Mouse (Mus musculus): ENCODE data around the gene Snapc3. TPM values are rescaled to one million over a fixed set of nuclear protein-coding genes. Genes with fewer than 3 reads are reported as not detected.

Snapc3 gene
- polyA plus RNA-seq, 1 experiment from 2014 or later, result 31.4 TPM

DNA sequence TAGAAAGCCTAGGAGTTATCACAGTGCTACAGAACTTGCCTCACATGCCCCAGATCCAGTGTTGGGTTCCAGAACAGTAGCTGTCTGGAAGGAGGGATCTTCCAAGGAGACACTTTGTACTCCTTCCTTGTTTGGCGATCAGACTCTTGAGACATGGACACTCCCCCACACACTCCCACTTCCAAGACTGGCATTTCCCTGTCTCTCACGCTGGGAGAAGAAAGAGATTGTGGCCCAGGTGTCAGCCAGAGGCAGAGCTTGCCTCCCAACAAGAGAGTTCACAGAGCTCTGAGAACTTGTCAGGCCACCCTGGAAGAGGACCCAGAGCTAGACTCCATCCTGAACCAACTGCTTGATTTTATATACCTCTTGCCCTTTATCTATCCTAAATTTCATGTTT is 27.0 kb upstream of the Snapc3 start:
- Histone ChIP-seq H3K4me1 (ENCODE audit: control insufficient read depth, insufficient read depth, low read length) (no peaks in the 10 kb centered on the region), H3K4me3 (ENCODE audit: low read length) (no peak overlapping the region), H3K4me2 (ENCODE audit: low read depth, low read length) (no peak overlapping the region), H3K36me3 (ENCODE audit: control insufficient read depth, insufficient read depth) (no peaks in the 10 kb centered on the region), H3K9me3 (replicated peaks; ENCODE audit: control insufficient read depth, low read length) (peaks cover 4% of the 10 kb centered on the region; the same call in 1 of the 2 replicates), H3K27ac (ENCODE audit: low read length) (no peak overlapping the region), H3K9ac (ENCODE audit: low read length) (no peak overlapping the region), H3K27me3 (ENCODE audit: control insufficient read depth, insufficient read depth, low read length) (no peaks in the 10 kb centered on the region)
- no peak for ATAC-seq (replicated peaks; ENCODE audit: extremely low read depth, insufficient read depth, low FRiP score)
- WGBS, result 48% methylated on average over 2 of the region's 2 CpGs

DNA sequence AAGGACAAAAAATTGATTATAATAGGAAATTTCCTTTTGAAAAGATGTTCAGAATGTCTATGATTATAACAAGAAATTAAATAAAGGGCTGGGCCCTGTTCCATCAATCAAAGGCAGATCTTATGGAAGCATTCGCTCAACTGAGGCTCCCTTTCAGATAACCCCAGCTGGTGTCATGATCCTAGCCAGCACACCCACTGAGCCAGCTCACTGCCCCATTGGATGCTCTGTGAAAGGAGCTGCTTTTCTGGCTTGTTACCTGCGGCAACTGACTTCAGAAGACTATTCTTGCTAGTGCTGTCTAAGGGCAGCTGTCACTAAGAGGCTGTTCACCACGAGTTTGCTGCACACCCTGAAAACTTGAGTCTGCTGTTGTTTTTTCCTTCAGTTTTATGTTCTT is 25.6 kb upstream of the Snapc3 start:
- Histone ChIP-seq H3K27me3 (ENCODE audit: control insufficient read depth, insufficient read depth, low read length) (no peaks in the 10 kb centered on the region), H3K4me3 (ENCODE audit: low read length) (no peak overlapping the region), H3K27ac (ENCODE audit: low read length) (no peak overlapping the region), H3K36me3 (ENCODE audit: control insufficient read depth, insufficient read depth) (no peaks in the 10 kb centered on the region), H3K4me2 (ENCODE audit: low read depth, low read length) (no peak overlapping the region), H3K4me1 (ENCODE audit: control insufficient read depth, insufficient read depth, low read length) (no peaks in the 10 kb centered on the region), H3K9me3 (replicated peaks; ENCODE audit: control insufficient read depth, low read length) (peaks cover 2% of the 10 kb centered on the region; the same call in 1 of the 2 replicates), H3K9ac (ENCODE audit: low read length) (no peak overlapping the region)
- 32% methylated on average over 3 of the region's 3 CpGs for WGBS
- ATAC-seq (replicated peaks; ENCODE audit: extremely low read depth, insufficient read depth, low FRiP score), result no peak

DNA sequence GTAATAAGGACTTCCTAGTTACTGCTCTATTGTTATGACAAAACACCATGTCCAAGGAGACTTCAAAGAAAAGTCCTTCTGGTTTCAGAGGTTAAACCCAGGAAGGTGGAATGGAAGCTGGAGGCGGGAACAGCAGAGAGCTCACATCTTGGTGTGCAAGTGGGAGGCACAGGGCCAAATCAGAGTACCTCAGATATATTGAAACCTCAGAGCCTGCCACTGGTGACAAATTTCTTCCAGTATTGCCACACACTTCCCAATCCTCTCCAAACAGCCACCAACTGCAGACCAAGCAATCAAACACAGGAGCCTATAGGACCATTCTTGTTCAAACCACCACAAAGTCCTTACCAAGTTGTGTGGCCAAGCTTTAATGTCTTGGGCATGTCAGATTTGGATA is 23.8 kb upstream of the Snapc3 start:
- no peaks in the 10 kb centered on the region for H3K27me3 ChIP-seq (ENCODE audit: control insufficient read depth, insufficient read depth, low read length)
- no peak overlapping the region for H3K27ac ChIP-seq (ENCODE audit: low read length)
- H3K36me3 ChIP-seq (ENCODE audit: control insufficient read depth, insufficient read depth), result no peaks in the 10 kb centered on the region
- no peak overlapping the region for H3K9ac ChIP-seq (ENCODE audit: low read length)
- no peaks in the 10 kb centered on the region for H3K4me1 ChIP-seq (ENCODE audit: control insufficient read depth, insufficient read depth, low read length)
- H3K4me3 ChIP-seq (ENCODE audit: low read length), result no peak overlapping the region
- no peak overlapping the region for H3K4me2 ChIP-seq (ENCODE audit: low read depth, low read length)
- 73% methylated on average over 1 of the region's 1 CpGs for WGBS
- ATAC-seq (replicated peaks; ENCODE audit: extremely low read depth, insufficient read depth, low FRiP score), result no peak
- no peaks in the 10 kb centered on the region for H3K9me3 ChIP-seq (replicated peaks; ENCODE audit: control insufficient read depth, low read length)

DNA sequence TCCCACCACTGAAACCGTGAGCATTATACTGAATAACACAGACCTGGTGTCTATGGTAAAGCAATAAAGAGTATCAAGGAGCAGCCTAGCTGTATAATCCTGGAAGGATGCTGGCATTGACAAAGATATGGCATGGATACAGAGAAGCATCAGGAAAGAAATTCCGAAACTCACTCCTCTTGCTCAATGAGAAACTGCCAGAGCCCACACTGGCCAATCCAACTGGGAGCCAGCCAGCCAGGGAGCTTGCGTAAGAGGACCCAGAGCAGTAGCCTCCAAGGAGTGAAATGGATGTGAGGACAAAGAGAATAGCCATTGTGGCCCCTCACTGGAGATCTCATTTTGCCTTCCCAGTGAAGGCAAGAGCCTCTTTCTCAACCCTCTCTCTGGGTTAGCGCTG is 21.2 kb upstream of the Snapc3 start:
- Histone ChIP-seq H3K36me3 (ENCODE audit: control insufficient read depth, insufficient read depth) (no peaks in the 10 kb centered on the region), H3K27me3 (ENCODE audit: control insufficient read depth, insufficient read depth, low read length) (no peaks in the 10 kb centered on the region), H3K9ac (ENCODE audit: low read length) (no peak overlapping the region), H3K4me1 (ENCODE audit: control insufficient read depth, insufficient read depth, low read length) (no peaks in the 10 kb centered on the region), H3K27ac (ENCODE audit: low read length) (no peak overlapping the region), H3K9me3 (replicated peaks; ENCODE audit: control insufficient read depth, low read length) (no peaks in the 10 kb centered on the region), H3K4me3 (ENCODE audit: low read length) (no peak overlapping the region), H3K4me2 (ENCODE audit: low read depth, low read length) (no peak overlapping the region)
- WGBS, result 81% methylated on average over 4 of the region's 4 CpGs
- ATAC-seq (replicated peaks; ENCODE audit: extremely low read depth, insufficient read depth, low FRiP score), result no peak

DNA sequence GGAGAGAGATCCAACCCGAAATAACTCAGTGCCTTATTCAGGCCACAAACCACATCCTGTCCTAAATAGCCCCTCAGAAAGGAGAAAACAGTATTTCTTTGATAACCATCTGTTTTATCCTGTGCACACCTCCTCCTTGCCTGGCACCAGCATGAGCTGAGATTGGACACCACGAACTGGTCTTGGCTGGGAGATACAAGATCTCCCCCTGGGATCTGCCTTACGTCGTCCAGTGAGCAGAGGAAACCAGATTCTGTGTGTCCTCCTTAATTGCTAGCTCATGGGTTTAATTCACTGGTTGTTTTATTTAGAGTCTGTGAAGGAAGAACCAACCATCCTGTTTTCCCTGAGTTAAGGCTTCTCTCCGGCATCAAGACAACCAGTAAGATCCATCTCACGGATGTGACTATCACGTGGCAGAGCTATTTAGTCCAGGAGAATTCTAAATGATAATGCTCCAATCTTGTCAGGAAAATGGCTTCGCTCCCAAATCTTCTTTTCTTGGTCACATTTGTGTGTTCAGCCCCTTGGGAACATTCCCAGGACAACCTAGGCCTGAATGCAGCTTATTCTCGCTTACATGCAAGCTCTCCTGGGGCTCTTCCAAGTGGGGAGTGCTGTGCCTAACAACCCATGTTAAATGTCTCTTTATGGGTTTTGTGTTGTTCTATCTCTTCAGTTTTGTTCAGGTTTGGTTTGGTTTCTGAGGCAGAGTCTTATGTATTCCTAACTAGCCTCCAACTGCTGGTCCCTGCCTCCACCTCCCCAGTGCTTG is 20.3 kb upstream of the Snapc3 start:
- Histone ChIP-seq H3K9me3 (replicated peaks; ENCODE audit: control insufficient read depth, low read length) (no peaks in the 10 kb centered on the region), H3K27ac (ENCODE audit: low read length) (no peak overlapping the region), H3K36me3 (ENCODE audit: control insufficient read depth, insufficient read depth) (no peaks in the 10 kb centered on the region), H3K4me2 (ENCODE audit: low read depth, low read length) (no peak overlapping the region), H3K4me1 (ENCODE audit: control insufficient read depth, insufficient read depth, low read length) (no peaks in the 10 kb centered on the region), H3K9ac (ENCODE audit: low read length) (no peak overlapping the region), H3K4me3 (ENCODE audit: low read length) (no peak overlapping the region), H3K27me3 (ENCODE audit: control insufficient read depth, insufficient read depth, low read length) (no peaks in the 10 kb centered on the region)
- 65% methylated on average over 9 of the region's 9 CpGs for WGBS
- no peak for ATAC-seq (replicated peaks; ENCODE audit: extremely low read depth, insufficient read depth, low FRiP score)

DNA sequence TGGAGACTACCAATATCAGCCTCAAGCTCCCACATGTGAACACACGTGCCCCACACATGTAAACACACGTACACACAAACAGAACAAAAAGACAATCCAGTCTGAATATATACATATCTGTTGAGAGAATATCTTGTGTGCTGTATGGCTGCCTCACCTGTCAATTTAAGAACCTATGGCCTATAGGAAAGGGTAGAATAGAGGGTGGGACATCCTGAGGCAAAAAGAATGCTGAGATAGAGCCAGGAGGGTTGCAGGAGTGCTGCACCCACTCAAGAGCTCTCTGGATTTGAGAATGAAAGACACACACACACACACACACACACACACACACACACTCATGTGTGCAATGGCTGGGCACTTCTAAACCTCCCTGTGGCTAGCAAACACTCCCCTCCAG is 19.0 kb upstream of the Snapc3 start:
- H3K4me2 ChIP-seq (ENCODE audit: low read depth, low read length), result no peak overlapping the region
- H3K4me3 ChIP-seq (ENCODE audit: low read length), result no peak overlapping the region
- no peaks in the 10 kb centered on the region for H3K27me3 ChIP-seq (ENCODE audit: control insufficient read depth, insufficient read depth, low read length)
- H3K9me3 ChIP-seq (replicated peaks; ENCODE audit: control insufficient read depth, low read length), result peaks cover 9% of the 10 kb centered on the region
- ATAC-seq (replicated peaks; ENCODE audit: extremely low read depth, insufficient read depth, low FRiP score), result no peak
- no peaks in the 10 kb centered on the region for H3K36me3 ChIP-seq (ENCODE audit: control insufficient read depth, insufficient read depth)
- no peaks in the 10 kb centered on the region for H3K4me1 ChIP-seq (ENCODE audit: control insufficient read depth, insufficient read depth, low read length)
- no peak overlapping the region for H3K27ac ChIP-seq (ENCODE audit: low read length)
- WGBS, result 77% methylated on average over 2 of the region's 2 CpGs
- H3K9ac ChIP-seq (ENCODE audit: low read length), result no peak overlapping the region

DNA sequence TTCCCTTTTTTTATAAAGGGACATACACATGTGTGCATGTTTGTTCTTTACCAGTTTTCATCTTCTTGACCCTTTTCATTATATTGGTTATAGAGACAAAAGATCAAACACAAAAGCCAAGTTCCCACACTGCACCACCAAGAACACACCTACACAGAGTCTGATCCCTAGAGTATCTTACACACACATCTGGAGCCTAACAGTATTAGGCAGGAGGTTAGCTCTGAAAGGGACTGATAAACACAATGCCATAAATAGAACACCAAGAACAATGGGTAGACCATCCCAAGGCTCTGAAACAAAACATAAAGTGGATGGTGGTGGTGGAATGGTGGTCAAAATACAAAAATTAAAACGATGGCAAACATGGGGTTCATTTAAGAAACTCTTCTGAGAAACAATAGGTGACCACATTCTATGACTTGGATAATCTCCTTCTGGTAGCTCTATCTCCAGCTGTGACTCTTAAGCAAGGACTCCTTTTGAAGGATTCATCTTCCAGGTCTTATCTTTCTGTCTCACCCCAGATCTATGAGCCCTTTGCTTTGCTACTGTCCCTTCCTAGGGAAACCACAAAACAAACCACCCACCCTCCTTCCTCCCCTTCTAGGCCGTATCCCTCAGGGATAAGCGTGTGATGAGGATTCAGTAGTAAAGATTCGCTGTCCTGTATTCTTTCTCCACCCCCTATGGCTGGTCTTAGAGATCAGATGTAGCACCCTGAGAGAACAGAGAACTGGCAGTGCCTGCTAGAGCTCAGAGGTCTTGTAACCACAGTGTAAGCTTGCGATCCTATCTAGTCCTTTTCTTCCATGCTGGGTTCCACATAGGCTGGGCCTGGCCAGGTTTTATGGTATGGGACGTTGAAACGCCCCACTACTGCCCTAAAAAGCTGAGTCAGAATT is 16.6 kb upstream of the Snapc3 start:
- WGBS, result 80% methylated on average over 7 of the region's 7 CpGs
- Histone ChIP-seq H3K4me2 (ENCODE audit: low read depth, low read length) (no peak overlapping the region), H3K9ac (ENCODE audit: low read length) (no peak overlapping the region), H3K36me3 (ENCODE audit: control insufficient read depth, insufficient read depth) (no peaks in the 10 kb centered on the region), H3K9me3 (replicated peaks; ENCODE audit: control insufficient read depth, low read length) (peaks cover 11% of the 10 kb centered on the region), H3K27me3 (ENCODE audit: control insufficient read depth, insufficient read depth, low read length) (no peaks in the 10 kb centered on the region), H3K4me3 (ENCODE audit: low read length) (no peak overlapping the region), H3K27ac (ENCODE audit: low read length) (no peak overlapping the region), H3K4me1 (ENCODE audit: control insufficient read depth, insufficient read depth, low read length) (no peaks in the 10 kb centered on the region)
- no peak for ATAC-seq (replicated peaks; ENCODE audit: extremely low read depth, insufficient read depth, low FRiP score)

DNA sequence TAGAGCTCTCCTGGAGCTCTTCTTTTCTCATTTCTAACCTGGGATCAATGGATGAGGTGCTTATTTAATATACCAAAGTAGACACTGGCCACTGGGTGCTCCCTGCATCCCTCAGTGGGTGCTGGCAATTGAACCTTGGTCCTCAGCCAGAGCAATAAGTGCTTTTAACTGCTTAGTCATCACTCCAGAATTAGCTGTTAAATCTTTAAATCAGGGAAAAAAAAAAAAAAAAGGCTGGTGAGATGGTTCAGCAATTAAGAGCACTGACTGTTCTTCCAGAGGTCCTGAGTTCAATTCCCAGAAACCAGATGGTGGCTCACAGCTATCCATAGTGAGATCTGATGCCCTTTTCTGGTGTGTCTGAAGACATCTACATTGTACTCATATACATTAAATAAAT is 15.8 kb upstream of the Snapc3 start:
- Histone ChIP-seq H3K27me3 (ENCODE audit: control insufficient read depth, insufficient read depth, low read length) (no peaks in the 10 kb centered on the region), H3K9ac (ENCODE audit: low read length) (no peak overlapping the region), H3K4me3 (ENCODE audit: low read length) (no peak overlapping the region), H3K27ac (ENCODE audit: low read length) (no peak overlapping the region), H3K4me2 (ENCODE audit: low read depth, low read length) (no peak overlapping the region), H3K9me3 (replicated peaks; ENCODE audit: control insufficient read depth, low read length) (peaks cover 11% of the 10 kb centered on the region), H3K4me1 (ENCODE audit: control insufficient read depth, insufficient read depth, low read length) (no peaks in the 10 kb centered on the region), H3K36me3 (ENCODE audit: control insufficient read depth, insufficient read depth) (no peaks in the 10 kb centered on the region)
- ATAC-seq (replicated peaks; ENCODE audit: extremely low read depth, insufficient read depth, low FRiP score), result no peak

DNA sequence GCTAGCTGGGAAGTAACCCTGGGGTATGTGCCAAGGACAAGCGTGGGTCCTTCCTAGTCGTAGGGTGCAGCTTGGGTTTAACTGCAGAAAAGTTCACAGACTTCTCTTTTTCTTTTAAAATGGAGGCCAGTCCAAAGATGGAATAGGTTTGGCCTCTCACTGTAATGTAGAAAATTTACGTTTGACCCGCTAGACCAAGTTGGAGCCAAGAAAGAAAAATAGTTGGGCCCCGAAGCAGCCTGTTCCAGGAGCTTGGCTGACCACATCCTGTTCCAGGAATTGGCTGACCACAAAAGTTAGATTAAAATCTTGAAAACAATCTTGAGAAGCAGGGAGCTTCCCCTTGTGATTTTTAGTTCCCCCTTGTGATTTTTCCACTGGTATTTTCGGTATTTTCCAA is 9.8 kb upstream of the Snapc3 start:
- Histone ChIP-seq H3K4me3 (ENCODE audit: low read length) (no peak overlapping the region), H3K4me1 (ENCODE audit: control insufficient read depth, insufficient read depth, low read length) (no peaks in the 10 kb centered on the region), H3K27ac (ENCODE audit: low read length) (no peak overlapping the region), H3K27me3 (ENCODE audit: control insufficient read depth, insufficient read depth, low read length) (no peaks in the 10 kb centered on the region), H3K4me2 (ENCODE audit: low read depth, low read length) (no peak overlapping the region), H3K9me3 (replicated peaks; ENCODE audit: control insufficient read depth, low read length) (peaks cover 26% of the 10 kb centered on the region), H3K9ac (ENCODE audit: low read length) (no peak overlapping the region), H3K36me3 (ENCODE audit: control insufficient read depth, insufficient read depth) (no peaks in the 10 kb centered on the region)
- ATAC-seq (replicated peaks; ENCODE audit: extremely low read depth, insufficient read depth, low FRiP score), result no peak
- WGBS, result 83% methylated on average over 6 of the region's 6 CpGs
